Mouse (Mus musculus): ENCODE results near the gene Dscaml1. TPM values are rescaled to one million over a fixed set of nuclear protein-coding genes. Genes with fewer than 3 reads are reported as not detected.
A peak's percentile ranks its signal among the peaks of the same experiment; 100 is the strongest.

Gene Dscaml1
- polyA plus RNA-seq, 1 experiment from 2014 or later = 10.8 TPM

DNA sequence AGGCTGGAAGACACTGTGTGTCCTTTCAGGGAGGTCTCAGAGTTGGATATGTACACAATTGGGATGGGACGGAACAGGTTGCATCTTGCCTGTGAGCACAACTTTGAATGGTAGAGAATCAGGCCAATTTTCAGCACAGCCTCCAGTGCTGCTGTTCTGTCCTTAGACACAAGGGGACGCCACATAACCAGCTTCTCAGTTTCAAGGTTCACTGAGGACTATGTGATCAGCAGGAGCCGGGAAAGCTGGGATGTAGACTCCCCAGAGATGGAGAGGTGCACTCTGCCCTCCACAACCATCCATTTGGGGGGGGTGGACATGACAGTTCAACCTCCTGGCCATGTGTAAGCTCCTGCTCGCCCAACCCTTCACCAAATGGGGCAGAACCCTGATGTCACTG, 10.5 kb upstream of the Dscaml1 start:
- no peak for ATAC-seq
- Histone ChIP-seq H3K4me3 (ENCODE audit: low read length) (no peak overlapping the region), H3K36me3 (ENCODE audit: control insufficient read depth, insufficient read depth, low read length) (no peaks in the 10 kb centered on the region), H3K4me1 (ENCODE audit: control insufficient read depth, insufficient read depth, low read depth, low read length) (peaks cover 5% of the 10 kb centered on the region), H3K9ac (ENCODE audit: low read depth, low read length) (no peak overlapping the region), H3K9me3 (ENCODE audit: control insufficient read depth, low read length) (no peaks in the 10 kb centered on the region), H3K4me2 (ENCODE audit: low read length) (no peak overlapping the region), H3K27me3 (replicated peaks; ENCODE audit: control insufficient read depth, insufficient read depth, low read length) (no peaks in the 10 kb centered on the region), H3K27ac (ENCODE audit: low read depth, low read length) (no peak overlapping the region)
- whole genome bisulfite sequencing = 46% methylated on average over 4 of the region's 4 CpGs

DNA sequence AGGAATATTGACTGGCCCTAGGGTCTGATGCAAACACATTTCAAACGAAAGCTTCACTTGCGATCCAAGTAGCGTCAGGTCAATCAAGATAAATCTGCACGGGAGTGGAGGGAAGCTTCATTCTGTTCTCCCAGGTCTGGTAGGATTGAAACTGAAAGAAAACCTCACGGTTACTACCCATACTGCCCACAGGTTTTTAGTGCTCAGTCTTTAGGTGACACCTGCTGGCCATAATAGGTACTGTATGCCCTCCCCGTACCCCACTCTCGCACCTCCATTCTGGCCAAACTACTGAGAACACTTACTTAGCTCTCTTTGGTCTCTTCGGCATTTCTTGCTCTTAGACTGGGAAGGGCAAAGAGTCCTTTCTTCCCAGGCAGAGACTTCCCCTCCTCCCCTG, 9.2 kb upstream of the Dscaml1 start:
- Histone ChIP-seq H3K9me3 (ENCODE audit: control insufficient read depth, low read length) (no peaks in the 10 kb centered on the region), H3K4me3 (ENCODE audit: low read length) (no peak overlapping the region), H3K27ac (ENCODE audit: low read depth, low read length) (no peak overlapping the region), H3K27me3 (replicated peaks; ENCODE audit: control insufficient read depth, insufficient read depth, low read length) (no peaks in the 10 kb centered on the region), H3K9ac (ENCODE audit: low read depth, low read length) (no peak overlapping the region), H3K36me3 (ENCODE audit: control insufficient read depth, insufficient read depth, low read length) (no peaks in the 10 kb centered on the region), H3K4me1 (ENCODE audit: control insufficient read depth, insufficient read depth, low read depth, low read length) (no peaks in the 10 kb centered on the region), H3K4me2 (ENCODE audit: low read length) (no peak overlapping the region; the same call in 1 of the 2 replicates)
- ATAC-seq = peak; percentile 60
- 33% methylated on average over 8 of the region's 8 CpGs for WGBS

DNA sequence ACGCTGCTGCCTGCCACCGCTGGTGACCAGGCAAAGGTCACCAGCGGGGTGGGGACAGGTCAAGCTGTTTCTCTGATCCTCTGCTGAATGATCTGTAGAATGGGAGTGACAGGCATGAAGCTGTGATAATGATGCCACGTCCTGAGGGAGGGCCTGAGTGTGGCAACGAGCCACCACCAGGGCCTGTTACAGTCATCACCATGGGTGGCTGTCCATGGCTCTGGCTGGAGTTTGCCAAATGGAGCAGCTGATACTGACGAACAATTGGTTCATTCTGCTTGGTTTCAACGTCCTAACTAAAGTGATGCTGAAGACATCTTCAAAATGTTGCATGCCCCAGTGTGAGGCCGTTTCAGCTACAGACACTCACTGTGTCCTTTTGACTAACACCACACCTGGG, 8.2 kb upstream of the Dscaml1 start:
- H3K9me3 ChIP-seq (ENCODE audit: control insufficient read depth, low read length) = no peaks in the 10 kb centered on the region
- no peaks in the 10 kb centered on the region for H3K36me3 ChIP-seq (ENCODE audit: control insufficient read depth, insufficient read depth, low read length)
- no peak overlapping the region for H3K27ac ChIP-seq (ENCODE audit: low read depth, low read length)
- no peak overlapping the region for H3K4me2 ChIP-seq (ENCODE audit: low read length)
- H3K9ac ChIP-seq (ENCODE audit: low read depth, low read length) = no peak overlapping the region
- 48% methylated on average over 8 of the region's 8 CpGs for WGBS
- H3K4me1 ChIP-seq (ENCODE audit: control insufficient read depth, insufficient read depth, low read depth, low read length) = no peaks in the 10 kb centered on the region
- no peak overlapping the region for H3K4me3 ChIP-seq (ENCODE audit: low read length)
- H3K27me3 ChIP-seq (replicated peaks; ENCODE audit: control insufficient read depth, insufficient read depth, low read length) = no peaks in the 10 kb centered on the region
- no peak for ATAC-seq

DNA sequence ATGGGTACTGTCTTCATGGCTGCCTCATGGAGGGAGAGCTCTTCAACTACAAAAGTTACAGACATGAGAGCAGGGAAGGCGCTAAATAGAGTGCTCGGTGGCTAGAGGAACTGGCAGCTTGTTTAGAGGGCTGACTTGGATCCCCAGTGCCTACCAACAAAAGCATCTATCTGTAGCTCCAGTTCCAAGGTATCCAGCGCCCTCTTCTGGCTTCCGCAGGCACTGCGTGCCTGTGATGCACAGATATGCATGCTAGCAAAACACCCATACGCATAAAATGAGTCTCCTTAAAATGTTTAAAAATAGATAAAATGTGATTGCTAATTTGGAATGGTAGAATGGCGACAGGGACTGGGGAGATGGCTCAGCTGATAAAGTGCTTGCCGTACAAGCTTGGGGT, 5.2 kb upstream of the Dscaml1 start:
- Histone ChIP-seq H3K4me3 (ENCODE audit: low read length) (no peak overlapping the region), H3K9me3 (ENCODE audit: control insufficient read depth, low read length) (no peaks in the 10 kb centered on the region), H3K4me1 (ENCODE audit: control insufficient read depth, insufficient read depth, low read depth, low read length) (no peaks in the 10 kb centered on the region), H3K4me2 (ENCODE audit: low read length) (no peak overlapping the region), H3K9ac (ENCODE audit: low read depth, low read length) (no peak overlapping the region), H3K27ac (ENCODE audit: low read depth, low read length) (no peak overlapping the region), H3K36me3 (ENCODE audit: control insufficient read depth, insufficient read depth, low read length) (no peaks in the 10 kb centered on the region), H3K27me3 (replicated peaks; ENCODE audit: control insufficient read depth, insufficient read depth, low read length) (no peaks in the 10 kb centered on the region)
- ATAC-seq = no peak
- 69% methylated on average over 8 of the region's 8 CpGs for WGBS

DNA sequence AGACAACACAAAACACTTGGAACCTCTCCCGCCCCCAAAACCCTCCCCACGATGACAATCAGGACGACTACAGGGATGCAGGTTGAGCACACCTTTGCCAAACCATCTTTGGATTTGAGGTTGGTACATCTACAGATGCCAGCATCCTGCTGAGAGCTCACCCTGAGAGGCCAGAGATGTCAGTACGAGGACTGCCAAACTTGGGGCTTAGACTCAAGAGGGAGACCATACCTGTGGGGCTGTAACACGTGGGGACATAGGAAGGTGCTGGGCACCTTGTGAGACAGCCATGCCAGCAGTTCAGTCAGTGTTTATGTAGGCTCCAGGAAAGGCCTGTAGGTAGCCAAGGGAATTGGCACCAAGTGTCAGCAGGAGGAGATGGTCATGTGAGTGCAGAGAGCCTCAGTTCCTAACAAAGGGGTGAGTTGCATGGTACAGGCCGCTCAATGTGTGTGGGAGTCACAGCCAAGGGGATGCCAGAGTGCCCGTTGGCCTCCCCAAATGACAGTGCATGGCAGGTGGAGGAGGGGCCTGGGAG, 3.6 kb upstream of the Dscaml1 start:
- no peak overlapping the region for H3K27ac ChIP-seq (ENCODE audit: low read depth, low read length)
- no peaks in the 10 kb centered on the region for H3K4me1 ChIP-seq (ENCODE audit: control insufficient read depth, insufficient read depth, low read depth, low read length)
- no peak overlapping the region for H3K4me3 ChIP-seq (ENCODE audit: low read length)
- no peak for ATAC-seq
- WGBS = 79% methylated on average over 7 of the region's 7 CpGs
- H3K9ac ChIP-seq (ENCODE audit: low read depth, low read length) = no peak overlapping the region
- no peak overlapping the region for H3K4me2 ChIP-seq (ENCODE audit: low read length)
- H3K27me3 ChIP-seq (replicated peaks; ENCODE audit: control insufficient read depth, insufficient read depth, low read length) = no peaks in the 10 kb centered on the region
- no peaks in the 10 kb centered on the region for H3K36me3 ChIP-seq (ENCODE audit: control insufficient read depth, insufficient read depth, low read length)
- H3K9me3 ChIP-seq (ENCODE audit: control insufficient read depth, low read length) = no peaks in the 10 kb centered on the region

DNA sequence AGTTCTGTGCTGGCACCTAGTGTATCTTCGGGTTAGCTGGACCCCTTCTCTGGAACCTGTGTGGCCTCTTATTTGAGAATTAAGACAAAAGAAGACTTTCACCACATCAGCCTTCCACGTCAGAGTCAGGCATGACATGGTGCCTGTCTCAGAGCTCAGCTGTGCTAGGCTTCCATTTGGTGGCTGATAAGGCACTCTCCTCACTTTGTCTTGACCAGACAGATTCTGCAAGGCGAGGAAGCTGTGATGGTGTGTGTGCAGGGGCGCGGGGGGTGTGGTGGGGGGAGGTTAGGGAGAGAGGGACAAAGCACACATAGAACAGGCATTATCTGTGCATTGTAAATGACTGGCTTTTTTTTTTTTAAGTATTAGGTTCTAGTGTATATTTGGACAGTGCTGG, 3.0 kb downstream of the Dscaml1 start:
- no peaks in the 10 kb centered on the region for H3K9me3 ChIP-seq (ENCODE audit: control insufficient read depth, low read length)
- no peak for ATAC-seq
- 32% methylated on average over 5 of the region's 5 CpGs for WGBS
- peak overlapping the region; percentile 66; the same call in 1 of the 2 replicates for H3K4me3 ChIP-seq (ENCODE audit: low read length)
- peaks cover 21% of the 10 kb centered on the region for H3K4me1 ChIP-seq (ENCODE audit: control insufficient read depth, insufficient read depth, low read depth, low read length)
- H3K4me2 ChIP-seq (ENCODE audit: low read length) = peak overlapping the region; percentile 78
- no peak overlapping the region for H3K9ac ChIP-seq (ENCODE audit: low read depth, low read length)
- peaks cover 16% of the 10 kb centered on the region for H3K27me3 ChIP-seq (replicated peaks; ENCODE audit: control insufficient read depth, insufficient read depth, low read length)
- no peak overlapping the region for H3K27ac ChIP-seq (ENCODE audit: low read depth, low read length)
- H3K36me3 ChIP-seq (ENCODE audit: control insufficient read depth, insufficient read depth, low read length) = no peaks in the 10 kb centered on the region

DNA sequence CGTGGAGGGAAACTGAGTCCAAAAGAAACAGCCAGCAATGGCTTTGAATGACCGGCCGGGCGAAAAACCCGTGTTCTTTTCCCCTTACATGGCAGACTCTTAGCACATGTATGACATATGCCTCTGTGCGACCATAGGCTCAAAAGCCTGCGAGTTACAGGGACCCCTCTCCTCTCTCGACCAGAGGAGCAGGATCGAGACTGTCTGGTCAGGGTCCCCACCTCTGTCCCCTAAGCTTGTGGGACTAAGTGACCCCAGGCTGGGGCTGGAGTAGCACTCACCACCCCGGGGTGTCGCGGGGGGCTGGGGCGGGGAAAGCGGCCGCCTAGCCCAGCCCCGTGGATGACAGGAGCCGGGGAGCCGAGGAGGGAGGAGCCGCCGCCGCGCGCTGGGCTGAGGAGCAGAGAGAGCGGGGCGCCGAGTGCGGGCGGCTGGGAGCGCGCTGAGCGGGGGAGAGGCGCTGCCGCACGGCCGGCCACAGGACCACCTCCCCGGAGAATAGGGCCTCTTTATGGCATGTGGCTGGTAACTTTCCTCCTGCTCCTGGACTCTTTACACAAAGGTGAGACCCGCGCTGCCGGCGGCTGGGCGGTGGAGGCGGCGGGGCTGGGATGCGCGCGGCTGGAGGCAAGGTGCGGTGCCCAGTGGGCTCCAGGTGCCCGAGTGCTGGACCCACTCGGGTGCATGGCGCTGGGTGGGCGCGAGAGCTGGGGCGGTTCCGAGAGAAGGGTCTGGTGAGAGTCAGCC, 3.7 kb downstream of the Dscaml1 start:
- peaks cover 16% of the 10 kb centered on the region for H3K27me3 ChIP-seq (replicated peaks; ENCODE audit: control insufficient read depth, insufficient read depth, low read length)
- 3% methylated on average over 32 of the region's 54 CpGs for WGBS
- peaks cover 24% of the 10 kb centered on the region for H3K4me1 ChIP-seq (ENCODE audit: control insufficient read depth, insufficient read depth, low read depth, low read length)

DNA sequence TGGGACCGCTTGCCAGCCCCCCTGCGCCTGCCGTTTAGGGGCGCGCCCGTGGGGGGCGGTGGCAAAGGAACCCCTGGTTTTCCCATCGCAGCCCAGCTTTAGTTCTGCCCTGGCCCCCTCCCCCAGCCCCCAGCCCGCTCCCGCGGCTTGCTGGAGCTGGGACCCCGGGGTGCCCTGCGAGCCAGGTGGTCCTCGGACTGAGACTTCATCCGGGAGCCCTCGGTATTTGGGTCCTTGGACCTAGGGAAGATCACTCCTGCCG, 4.2 kb downstream of the Dscaml1 start:
- Histone ChIP-seq H3K36me3 (ENCODE audit: control insufficient read depth, insufficient read depth, low read length) (no peaks in the 10 kb centered on the region), H3K9me3 (ENCODE audit: control insufficient read depth, low read length) (no peaks in the 10 kb centered on the region), H3K4me3 (ENCODE audit: low read length) (peak overlapping the region; percentile 66), H3K27me3 (replicated peaks; ENCODE audit: control insufficient read depth, insufficient read depth, low read length) (peaks cover 16% of the 10 kb centered on the region), H3K27ac (ENCODE audit: low read depth, low read length) (peak overlapping the region; percentile 69), H3K4me1 (ENCODE audit: control insufficient read depth, insufficient read depth, low read depth, low read length) (peaks cover 24% of the 10 kb centered on the region), H3K9ac (ENCODE audit: low read depth, low read length) (peak overlapping the region; percentile 86), H3K4me2 (ENCODE audit: low read length) (peak overlapping the region; percentile 78)
- WGBS = 0% methylated on average over 15 of the region's 17 CpGs
- ATAC-seq = no peak

More for the DNA sequence above, 3.7 kb downstream of the Dscaml1 start:
- Histone ChIP-seq H3K4me3 (ENCODE audit: low read length) (peak overlapping the region; percentile 66), H3K36me3 (ENCODE audit: control insufficient read depth, insufficient read depth, low read length) (no peaks in the 10 kb centered on the region), H3K9ac (ENCODE audit: low read depth, low read length) (peak overlapping the region; percentile 86), H3K4me2 (ENCODE audit: low read length) (peak overlapping the region; percentile 78), H3K27ac (ENCODE audit: low read depth, low read length) (peak overlapping the region; percentile 69), H3K9me3 (ENCODE audit: control insufficient read depth, low read length) (no peaks in the 10 kb centered on the region)
- peak; percentile 53 for ATAC-seq

DNA sequence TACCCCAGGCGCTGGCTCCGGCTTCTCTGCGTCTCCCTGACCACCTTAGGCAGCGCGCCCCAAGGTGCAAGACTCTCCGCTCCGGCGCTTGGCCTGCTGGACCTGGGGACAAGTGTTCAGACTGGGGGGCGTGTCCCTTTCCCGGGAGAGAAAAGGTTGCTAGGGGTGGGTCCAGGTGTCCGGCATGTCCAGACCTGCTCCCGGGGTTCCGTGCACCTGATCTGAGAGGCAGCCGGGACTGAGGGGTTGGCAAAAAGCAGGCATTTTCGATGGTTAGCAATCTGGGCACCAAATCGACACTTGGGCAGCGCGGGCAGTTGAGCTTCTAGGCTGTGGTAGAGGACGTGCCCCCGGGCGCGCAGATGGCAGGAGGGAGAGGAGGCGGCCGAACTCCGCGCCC, 4.7 kb downstream of the Dscaml1 start:
- Histone ChIP-seq H3K4me1 (ENCODE audit: control insufficient read depth, insufficient read depth, low read depth, low read length) (peaks cover 27% of the 10 kb centered on the region), H3K9me3 (ENCODE audit: control insufficient read depth, low read length) (no peaks in the 10 kb centered on the region), H3K9ac (ENCODE audit: low read depth, low read length) (peak overlapping the region; percentile 86), H3K27ac (ENCODE audit: low read depth, low read length) (peak overlapping the region; percentile 69), H3K36me3 (ENCODE audit: control insufficient read depth, insufficient read depth, low read length) (no peaks in the 10 kb centered on the region), H3K4me2 (ENCODE audit: low read length) (peak overlapping the region; percentile 78), H3K4me3 (ENCODE audit: low read length) (peak overlapping the region; percentile 66), H3K27me3 (replicated peaks; ENCODE audit: control insufficient read depth, insufficient read depth, low read length) (peaks cover 16% of the 10 kb centered on the region)
- ATAC-seq = peak; percentile 12; the same call in 1 of the 2 replicates
- 3% methylated on average over 24 of the region's 26 CpGs for WGBS

Measured in hindbrain, embryonic 16.5 days (tissue).